Mouse (Mus musculus) adrenal gland (tissue): ENCODE measurements around the gene Poglut1.

Experiments used
- intact Hi-C: fragments of 180-260 bp; cut with DNase I; formaldehyde crosslinking; loops from one replicate; pipeline ENCODE4 v1.15.1; 2025

Gene Poglut1

DNA sequence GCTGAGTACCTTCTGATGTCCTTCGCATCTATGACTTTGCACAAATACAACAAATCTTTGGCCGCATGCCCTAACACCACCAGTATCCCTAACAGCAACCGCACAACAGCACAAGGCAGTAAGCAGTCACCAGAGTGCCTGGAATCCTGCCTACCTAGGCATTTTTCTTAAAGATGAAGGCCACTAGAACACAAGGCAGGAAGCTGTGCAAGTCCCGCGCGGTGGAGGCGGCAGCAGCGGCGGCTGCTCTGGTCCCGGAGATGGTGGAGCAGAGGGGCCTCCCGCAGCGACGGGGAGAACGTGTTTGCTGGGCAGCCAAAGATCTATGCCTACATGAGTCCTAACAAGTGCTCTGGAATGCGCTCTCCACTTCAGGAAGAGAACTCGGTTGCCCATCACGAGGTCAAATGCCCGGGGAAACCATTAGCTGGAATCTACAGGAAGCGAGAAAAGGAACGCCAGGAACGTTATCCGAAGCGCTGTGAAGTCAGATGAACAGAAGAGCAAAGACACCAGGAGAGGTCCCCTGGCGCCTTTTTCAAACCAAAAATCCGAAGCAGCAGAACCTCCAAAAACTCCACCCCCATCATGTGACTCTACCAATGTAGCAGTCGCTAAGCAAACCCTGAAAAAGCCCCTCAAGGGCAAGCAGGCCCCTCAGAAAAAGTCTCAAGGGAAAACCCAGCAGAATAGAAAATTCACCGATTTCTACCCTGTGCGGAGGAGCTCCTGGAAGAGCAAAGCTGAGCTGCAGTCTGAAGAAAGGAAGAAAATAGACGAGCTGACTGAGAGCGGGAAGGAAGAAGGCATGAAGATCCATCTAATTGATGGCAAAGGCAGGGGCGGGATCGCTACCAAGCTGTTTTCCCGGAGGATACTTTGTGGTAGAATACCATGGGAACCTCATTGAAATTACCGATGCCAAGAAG, 73.5 kb downstream of the Poglut1 start:
- intact Hi-C loops = loop anchor here (2.0 kb wide), 1 partner anchor 100 kb away; no protein-coding TSS in a partner anchor

- intact Hi-C loops = loop anchor here (2.0 kb wide), 1 partner anchor 99 kb away; no protein-coding TSS in a partner anchor
Observed at GRCm38 (mm10) chr16:38475681-38476311, 74.3 kb downstream of the Poglut1 start.
